Mouse (Mus musculus) heart, adult 2 months (tissue): ENCODE results near the gene Fgf11. TPM values are rescaled to one million over a fixed set of nuclear protein-coding genes. Genes with fewer than 3 reads are reported as not detected.

Experiments
- DNase-seq, 2 experiments: peaks; one replicate each; pipeline ENCODE4 v3.0.0; 2021
- H3K27ac ChIP-seq: fragments of 200-600 bp; 2 replicates; pipeline ENCODE4 v1.8.1; 2022
- H3K27me3 ChIP-seq: fragments of 200-500 bp; 2 replicates; pipeline ENCODE4 v1.6.1; 2012; ENCODE audit warnings: mild to moderate bottlenecking, low read length, inconsistent platforms, mixed read lengths; ENCODE audit not compliant: control insufficient read depth, insufficient read depth
- H3K36me3 ChIP-seq: fragments of 200-500 bp; 2 replicates; pipeline ENCODE4 v1.6.1; 2012; ENCODE audit warnings: low read length, inconsistent platforms; ENCODE audit not compliant: control insufficient read depth, insufficient read depth
- H3K4me1 ChIP-seq: fragments of 200-500 bp; 2 replicates; pipeline ENCODE4 v1.6.1; 2011; ENCODE audit warnings: low read length; ENCODE audit not compliant: control insufficient read depth, insufficient read depth
- H3K4me3 ChIP-seq: fragments of 200-600 bp; 2 replicates; pipeline ENCODE4 v1.8.1; 2022
- H3K79me2 ChIP-seq: fragments of 200-500 bp; replicated peaks from 2 replicates; pipeline ENCODE4 v1.6.1; 2012; ENCODE audit warnings: mild to moderate bottlenecking, inconsistent platforms, low read length, moderate library complexity, mixed read lengths; ENCODE audit not compliant: control insufficient read depth, insufficient read depth
- H3K9ac ChIP-seq: fragments of 200-500 bp; 2 replicates; pipeline ENCODE4 v1.6.1; 2012; ENCODE audit warnings: low read depth, mild to moderate bottlenecking, control low read depth, inconsistent platforms, low read length, mixed read lengths
- CTCF ChIP-seq: fragments of 200-600 bp; IDR thresholded peaks from 2 replicates; pipeline ENCODE4 v1.8.1; 2022; ENCODE audit warnings: antibody characterized with exemption, mild to moderate bottlenecking, moderate library complexity
- EP300 ChIP-seq: fragments of 200-500 bp; IDR thresholded peaks from 2 replicates; pipeline ENCODE4 v1.6.1; 2011; ENCODE audit warnings: low read depth, low read length, control low read depth; ENCODE audit not compliant: insufficient read depth
- POLR2A ChIP-seq: fragments of 200-500 bp; IDR thresholded peaks from 2 replicates; pipeline ENCODE4 v1.6.1; 2011; ENCODE audit warnings: mild to moderate bottlenecking, low read depth, low read length, control low read depth; ENCODE audit not compliant: insufficient read depth
- WGBS: fragments of 180-500 bp; shearing (Covaris S2); methylation state at CpG from one replicate; pipeline ENCODE4 v1.1.7; 2018; 5-methylcytosine and 5-hydroxymethylcytosine counted together
- intact Hi-C: fragments of 180-260 bp; cut with DNase I; formaldehyde crosslinking; loops from one replicate; pipeline ENCODE4 v1.15.1; 2025
- polyA plus RNA-seq: library from polyadenylated mRNA; depleted of rRNA; stranded (reverse); fragments of >200 nt; gene quantifications from 2 replicates; pipeline ENCODE4 v1.2.3, GENCODE M21; 2012
- total RNA-seq, 2 experiments: library from RNA; stranded (reverse); gene quantifications; 2 replicates each; pipeline ENCODE4 v1.2.3; 2021

Gene Fgf11
- total and polyA plus RNA-seq, 3 experiments: 1.9 to 3.3 (median 2.5) TPM

DNA sequence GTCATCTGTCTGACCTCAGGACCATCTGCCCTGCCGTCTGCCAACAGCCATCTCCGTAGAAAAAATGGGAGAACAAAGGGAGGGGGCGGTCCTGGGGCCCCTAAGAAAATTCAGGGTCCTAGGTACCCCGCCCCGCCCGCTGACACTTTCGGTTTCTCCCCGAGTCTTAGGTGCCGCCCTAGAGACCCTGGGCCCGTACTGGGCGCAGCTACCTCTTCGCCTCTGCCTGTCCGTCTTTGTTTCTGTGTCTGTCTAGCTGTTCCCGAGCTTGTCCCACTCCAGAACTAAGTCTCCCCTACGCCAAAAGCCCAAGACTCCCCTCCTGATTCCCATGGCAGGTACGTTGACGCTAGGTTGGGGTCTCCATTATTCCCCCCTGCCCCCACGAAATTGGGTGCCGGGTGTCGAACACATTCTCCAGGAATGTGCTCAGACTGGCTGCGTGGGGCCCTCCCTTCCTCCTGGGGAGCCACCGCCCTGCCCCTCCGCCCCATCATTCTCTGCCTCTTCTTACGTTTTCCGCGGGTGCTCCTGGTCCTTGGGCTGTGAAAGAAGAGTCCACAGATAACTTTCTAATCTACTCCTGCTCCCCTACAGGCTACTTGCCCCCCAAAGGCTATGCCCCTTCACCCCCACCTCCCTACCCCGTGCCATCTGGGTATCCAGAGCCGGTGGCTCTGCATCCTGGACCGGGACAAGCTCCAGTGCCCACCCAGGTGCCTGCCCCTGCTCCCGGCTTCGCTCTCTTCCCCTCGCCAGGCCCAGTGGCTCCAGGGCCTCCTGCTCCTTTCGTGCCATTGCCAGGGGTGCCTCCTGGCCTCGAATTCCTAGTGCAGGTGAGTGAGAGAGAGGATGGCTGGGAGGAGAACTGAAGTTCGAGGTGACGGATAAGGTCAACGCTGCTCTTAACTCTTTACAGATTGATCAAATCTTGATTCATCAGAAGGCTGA is 45.4 kb upstream of the Fgf11 start:
- intact Hi-C loops: no loop called here
- Histone ChIP-seq H3K36me3 (no peaks in the 10 kb centered on the region; the same call in 1 of the 2 replicates), H3K27me3 (no peaks in the 10 kb centered on the region), H3K79me2 (no peaks in the 10 kb centered on the region), H3K9ac (peak overlapping the region; percentile 86), H3K27ac (peak overlapping the region; percentile 84), H3K4me3 (peak overlapping the region; percentile 75), H3K4me1 (peaks cover 5% of the 10 kb centered on the region)
- no peak for TF ChIP-seq EP300
- WGBS: 15% methylated on average over 37 of the region's 37 CpGs
- peak; percentile 58 to 61 for DNase-seq

DNA sequence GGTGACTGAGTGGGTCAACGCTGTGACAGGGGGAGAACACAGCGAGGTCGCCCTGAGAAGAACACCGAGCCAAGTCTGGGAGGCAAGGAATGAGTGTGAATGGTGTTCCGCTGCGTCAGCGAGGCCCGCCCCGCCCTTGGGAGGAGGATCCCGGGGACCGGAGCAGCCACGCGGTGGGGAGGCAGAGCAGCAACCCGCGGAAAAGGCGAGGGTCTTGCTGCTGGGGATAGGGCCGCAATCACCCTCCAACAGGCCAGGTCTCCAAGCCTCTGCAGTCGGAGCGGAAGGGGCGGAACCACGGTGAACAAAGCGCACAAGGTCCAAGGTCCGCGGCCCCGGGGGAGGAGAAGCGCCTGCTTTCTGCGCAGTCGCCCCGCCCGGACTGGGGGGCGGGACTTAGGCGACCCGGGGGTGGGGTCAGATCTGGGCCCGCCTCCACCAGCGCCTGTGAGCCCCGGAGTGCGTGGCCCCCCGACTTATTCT is 44.6 kb upstream of the Fgf11 start, which contains the start of gene Plscr3:
Plscr3 (plus strand) TSS at position 179 of the 483 bp plus-strand sequence.
- H3K4me1 ChIP-seq: peaks cover 5% of the 10 kb centered on the region
- peak; percentile 95 to 98 for DNase-seq
- no peaks in the 10 kb centered on the region for H3K79me2 ChIP-seq
- peak within 1 kb of the TSS; percentile 84 for H3K27ac ChIP-seq
- intact Hi-C loops: no loop called here
- WGBS: under 1% methylated on average over 38 of the region's 38 CpGs
- TF ChIP-seq POLR2A: peak; percentile 91
- TF ChIP-seq EP300: no peak
- no peak for TF ChIP-seq CTCF
- peak within 1 kb of the TSS; percentile 75 for H3K4me3 ChIP-seq
- no peaks in the 10 kb centered on the region; the same call in 1 of the 2 replicates for H3K36me3 ChIP-seq
- H3K27me3 ChIP-seq: no peaks in the 10 kb centered on the region
- peak within 1 kb of the TSS; percentile 95 for H3K9ac ChIP-seq

DNA sequence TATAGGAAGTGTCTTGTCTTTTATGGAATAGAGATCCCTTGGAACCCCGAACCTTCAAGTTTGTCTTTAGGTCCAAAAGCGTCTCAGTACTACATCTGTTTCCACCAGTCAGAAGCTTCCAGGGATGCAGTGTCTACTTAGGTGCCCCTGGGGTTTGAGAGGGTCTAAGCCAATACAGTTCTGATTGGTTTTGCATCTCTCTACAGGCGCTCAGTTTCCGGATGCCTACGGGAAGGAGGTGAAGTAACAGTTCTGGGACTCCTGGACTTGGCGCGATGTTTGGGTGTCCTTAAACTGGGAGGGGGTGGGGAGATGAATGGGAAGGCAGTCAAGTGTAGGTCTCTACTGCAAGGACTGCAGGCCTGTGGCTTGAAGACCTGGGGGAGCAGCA is 37.1 kb upstream of the Fgf11 start:
- peak overlapping the region; percentile 80 for H3K9ac ChIP-seq
- peaks cover 2% of the 10 kb centered on the region for H3K4me1 ChIP-seq
- TF ChIP-seq CTCF (no peak), EP300 (no peak), POLR2A (no peak)
- H3K4me3 ChIP-seq: peak overlapping the region; percentile 58
- no peaks in the 10 kb centered on the region; the same call in 1 of the 2 replicates for H3K27me3 ChIP-seq
- H3K27ac ChIP-seq: peak overlapping the region; percentile 94
- WGBS: 6% methylated on average over 7 of the region's 7 CpGs
- peaks cover 2% of the 10 kb centered on the region; the same call in 1 of the 2 replicates for H3K36me3 ChIP-seq
- H3K79me2 ChIP-seq: no peaks in the 10 kb centered on the region
- intact Hi-C loops: loop anchor here (2.0 kb wide), 1 partner anchor 80 kb away; the partner anchor contains the start of gene Polr2a
- no peak for DNase-seq

DNA sequence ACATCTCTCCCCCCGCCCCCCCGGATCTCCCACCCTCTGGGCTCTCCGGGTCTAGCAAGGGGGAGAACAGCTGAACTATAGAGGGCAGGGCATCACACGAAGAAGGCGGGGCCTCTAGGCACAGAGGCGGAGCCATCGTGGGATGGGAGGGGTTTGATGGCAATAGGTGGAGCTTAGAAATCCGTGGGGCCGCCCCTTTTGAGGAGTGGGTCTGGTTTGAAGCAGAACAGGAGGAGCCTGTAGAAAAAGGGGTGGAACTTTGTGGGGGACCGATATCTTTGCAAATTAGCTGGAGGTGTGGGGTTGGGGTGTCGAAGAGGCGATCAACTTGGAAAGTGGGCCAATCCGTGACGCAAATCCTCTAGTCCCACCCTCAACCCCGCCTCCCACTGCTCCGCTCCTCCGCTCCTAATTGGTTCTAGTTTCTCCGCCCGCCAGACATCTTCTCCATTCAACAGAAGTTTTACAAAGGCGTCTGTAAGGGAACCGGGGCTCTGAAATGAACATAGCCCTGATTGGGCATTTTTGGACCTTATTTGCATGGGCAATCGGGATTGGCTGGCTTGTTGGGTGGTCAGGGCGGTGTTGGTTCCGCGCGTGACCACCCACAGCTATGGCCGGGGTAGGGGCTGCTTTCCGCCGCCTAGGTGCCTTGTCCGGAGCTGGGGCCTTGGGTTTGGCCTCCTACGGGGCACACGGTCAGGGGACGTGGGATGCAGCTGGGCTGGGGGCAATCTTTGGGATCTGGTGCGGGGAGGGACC is 36.5 kb upstream of the Fgf11 start, which contains the start of gene Tmem256:
Tmem256 (plus strand) TSS at position 563 of the 762 bp plus-strand sequence.
- Histone ChIP-seq H3K27me3 (no peaks in the 10 kb centered on the region; the same call in 1 of the 2 replicates), H3K4me1 (peaks cover 2% of the 10 kb centered on the region), H3K4me3 (peak within 1 kb of the TSS; percentile 58), H3K27ac (peak within 1 kb of the TSS; percentile 94), H3K9ac (peak within 1 kb of the TSS; percentile 80), H3K79me2 (no peaks in the 10 kb centered on the region), H3K36me3 (peaks cover 2% of the 10 kb centered on the region; the same call in 1 of the 2 replicates)
- WGBS: under 1% methylated on average over 34 of the region's 34 CpGs
- TF ChIP-seq POLR2A (peak; percentile 90), CTCF (no peak)
- peak; percentile 94 to 95 for DNase-seq
- intact Hi-C loops: loop anchor here (2.0 kb wide), 3 partner anchors 35 to 79 kb away; partner anchors contain the start of genes Polr2a and Tmem95

DNA sequence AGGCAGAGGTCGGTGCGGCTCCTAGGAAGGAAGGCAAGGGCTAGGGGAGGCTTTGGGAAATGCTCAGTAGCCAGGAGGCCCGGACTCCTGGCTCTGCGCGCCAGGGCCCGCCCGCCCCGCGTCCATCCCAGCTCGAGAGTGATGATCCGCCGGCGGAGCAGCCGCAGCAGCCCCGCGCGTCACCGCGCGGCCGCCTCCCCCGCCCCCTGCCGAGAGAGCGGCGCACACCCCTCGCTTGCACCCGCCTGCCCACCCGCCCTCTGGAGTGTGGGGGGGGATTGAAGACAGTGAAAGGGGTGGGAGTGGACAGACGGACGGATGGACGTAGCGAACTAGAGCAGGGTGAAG is 35.9 kb upstream of the Fgf11 start, which contains the start of gene Nlgn2:
Nlgn2 (minus strand) TSS at position 181 of the 348 bp plus-strand sequence.
- Histone ChIP-seq H3K36me3 (peaks cover 2% of the 10 kb centered on the region; the same call in 1 of the 2 replicates), H3K4me3 (peak within 1 kb of the TSS; percentile 58), H3K27me3 (no peaks in the 10 kb centered on the region; the same call in 1 of the 2 replicates), H3K79me2 (no peaks in the 10 kb centered on the region), H3K9ac (peak within 1 kb of the TSS; percentile 80), H3K4me1 (peaks cover 2% of the 10 kb centered on the region), H3K27ac (peak within 1 kb of the TSS; percentile 94)
- under 1% methylated on average over 23 of the region's 32 CpGs for WGBS
- TF ChIP-seq CTCF (peak; percentile 43), POLR2A (no peak), EP300 (no peak)
- no peak for DNase-seq
- intact Hi-C loops: loop anchor here (2.0 kb wide), 2 partner anchors 35 to 41 kb away; partner anchors contain the start of gene Tmem95
